Mouse (Mus musculus): ENCODE results near the gene M1ap. TPM values are rescaled to one million over a fixed set of nuclear protein-coding genes. Genes with fewer than 3 reads are reported as not detected.

M1ap gene
- total and polyA plus RNA-seq, 3 experiments: 6.2 to 6.3 TPM; not detected in 1

DNA sequence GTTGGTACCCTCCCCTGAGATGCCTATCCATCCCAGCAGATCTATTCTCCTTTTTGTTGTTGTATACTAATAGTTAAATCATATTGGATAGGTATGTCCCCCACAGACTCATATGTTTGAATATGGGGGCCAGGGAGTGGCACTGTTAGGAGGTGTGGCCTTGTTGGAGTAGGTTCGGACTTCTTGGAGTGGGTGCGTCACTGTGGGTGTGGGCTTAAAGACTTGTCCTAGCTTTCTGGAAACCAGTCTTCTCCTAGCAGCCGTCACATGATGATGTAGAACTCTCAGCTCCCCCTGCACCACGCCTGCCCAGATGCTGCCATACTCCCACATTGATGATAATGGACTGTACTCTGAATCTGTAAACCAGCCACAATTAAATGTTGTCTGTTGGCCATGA lies 48.5 kb upstream of the M1ap start:
- no peak for DNase-seq (ENCODE audit: low read depth, low spot score)
- H3K79me2 ChIP-seq (ENCODE audit: control insufficient read depth, insufficient read depth, low read length, poor library complexity): no peaks in the 10 kb centered on the region
- no peaks in the 10 kb centered on the region for H3K27me3 ChIP-seq (ENCODE audit: control insufficient read depth in 1 of 2, insufficient read depth in 2 of 2, low read length in 2 of 2)
- H3K27ac ChIP-seq (ENCODE audit: control insufficient read depth, low read depth, low read length): no peak overlapping the region
- H3K4me3 ChIP-seq (ENCODE audit: control insufficient read depth in 1 of 2, insufficient read depth in 1 of 2, low read depth in 2 of 2, low read length in 2 of 2): no peak overlapping the region
- H3K9ac ChIP-seq (ENCODE audit: control insufficient read depth, low read depth, low read length, poor library complexity, severe bottlenecking): no peak overlapping the region
- H3K9me3 ChIP-seq (replicated peaks; ENCODE audit: insufficient read depth, low read length): no peaks in the 10 kb centered on the region
- TF ChIP-seq EP300 (IDR thresholded peaks at IDR 0.05; ENCODE audit: low read depth in 1 of 2, low read length in 2 of 2) (no peak), GATA1 (IDR thresholded peaks at IDR 0.05; ENCODE audit: low read depth, low read length) (no peak), E2F4 (IDR thresholded peaks at IDR 0.05; ENCODE audit: borderline replicate concordance, low read depth, low read length) (no peak), ETS1 (IDR thresholded peaks at IDR 0.05; ENCODE audit: low read depth, low read length) (no peak)
- H3K36me3 ChIP-seq (ENCODE audit: control insufficient read depth in 1 of 2, insufficient read depth in 2 of 2, low read length in 2 of 2): peaks cover 0 to 11% of the 10 kb centered on the region in 2 experiments; a peak in 2 of 4 replicates
- H3K4me1 ChIP-seq (ENCODE audit: control insufficient read depth in 1 of 2, insufficient read depth in 2 of 2, low read length in 2 of 2): peaks cover 7 to 8% of the 10 kb centered on the region in 2 experiments

DNA sequence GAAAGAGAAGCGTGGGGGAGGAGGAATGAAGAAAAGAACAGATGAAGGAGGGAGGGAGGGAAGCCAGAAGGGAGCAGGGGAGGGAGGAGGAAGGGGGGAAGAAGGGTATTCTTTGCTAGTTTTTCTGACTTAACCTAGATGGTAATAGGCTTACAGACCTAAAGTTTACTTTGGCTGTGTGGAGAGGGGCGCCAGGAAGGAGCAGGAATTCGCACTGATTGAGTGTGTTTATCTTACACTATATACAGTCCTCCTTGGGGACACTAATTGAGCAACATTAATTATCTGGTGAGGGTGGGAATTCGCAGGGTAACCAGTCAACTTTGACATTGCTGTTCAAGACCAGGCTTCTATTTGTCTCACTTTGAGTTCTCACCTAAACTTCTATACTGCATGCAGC lies 48.0 kb upstream of the M1ap start:
- H3K36me3 ChIP-seq (ENCODE audit: control insufficient read depth in 1 of 2, insufficient read depth in 2 of 2, low read length in 2 of 2): peaks cover 0 to 15% of the 10 kb centered on the region in 2 experiments; a peak in 2 of 4 replicates
- TF ChIP-seq TBP (IDR thresholded peaks at IDR 0.05; ENCODE audit: low read depth, low read length) (no peak), SIN3A (IDR thresholded peaks at IDR 0.05; ENCODE audit: low read length) (no peak), ZKSCAN1 (IDR thresholded peaks at IDR 0.05; ENCODE audit: low read depth, low read length) (no peak), MYB (IDR thresholded peaks at IDR 0.05; ENCODE audit: low read depth, low read length) (no peak), RCOR1 (IDR thresholded peaks at IDR 0.05; ENCODE audit: low read depth, low read length) (no peak), CTCF (IDR thresholded peaks at IDR 0.05 in 2 of 3, conservative IDR thresholded peaks at IDR 0.05 in 1 of 3; ENCODE audit: control insufficient read depth in 1 of 3, insufficient read depth in 1 of 3, low read depth in 2 of 3, low read length in 3 of 3, poor library complexity in 1 of 3, severe bottlenecking in 1 of 3) (no peak), USF1 (IDR thresholded peaks at IDR 0.05; ENCODE audit: low read depth, low read length) (no peak), E2F4 (IDR thresholded peaks at IDR 0.05; ENCODE audit: borderline replicate concordance, low read depth, low read length) (no peak), MEF2A (IDR thresholded peaks at IDR 0.05; ENCODE audit: extremely low read depth, insufficient replicate concordance, low read depth, low read length, poor library complexity, severe bottlenecking) (no peak), CHD2 (IDR thresholded peaks at IDR 0.05; ENCODE audit: low read length) (no peak), MYC (IDR thresholded peaks at IDR 0.05; ENCODE audit: low read depth, low read length) (no peak), JUND (IDR thresholded peaks at IDR 0.05; ENCODE audit: low read depth, low read length) (no peak)
- no peak for DNase-seq (ENCODE audit: low read depth, low spot score)
- H3K27ac ChIP-seq (ENCODE audit: control insufficient read depth, low read depth, low read length): no peak overlapping the region
- no peaks in the 10 kb centered on the region for H3K27me3 ChIP-seq (ENCODE audit: control insufficient read depth in 1 of 2, insufficient read depth in 2 of 2, low read length in 2 of 2)
- no peak overlapping the region for H3K9ac ChIP-seq (ENCODE audit: control insufficient read depth, low read depth, low read length, poor library complexity, severe bottlenecking)
- peaks cover 7 to 9% of the 10 kb centered on the region in 2 experiments for H3K4me1 ChIP-seq (ENCODE audit: control insufficient read depth in 1 of 2, insufficient read depth in 2 of 2, low read length in 2 of 2)
- no peaks in the 10 kb centered on the region for H3K9me3 ChIP-seq (replicated peaks; ENCODE audit: insufficient read depth, low read length)
- H3K79me2 ChIP-seq (ENCODE audit: control insufficient read depth, insufficient read depth, low read length, poor library complexity): no peaks in the 10 kb centered on the region
- H3K4me3 ChIP-seq (ENCODE audit: control insufficient read depth in 1 of 2, insufficient read depth in 1 of 2, low read depth in 2 of 2, low read length in 2 of 2): no peak overlapping the region

DNA sequence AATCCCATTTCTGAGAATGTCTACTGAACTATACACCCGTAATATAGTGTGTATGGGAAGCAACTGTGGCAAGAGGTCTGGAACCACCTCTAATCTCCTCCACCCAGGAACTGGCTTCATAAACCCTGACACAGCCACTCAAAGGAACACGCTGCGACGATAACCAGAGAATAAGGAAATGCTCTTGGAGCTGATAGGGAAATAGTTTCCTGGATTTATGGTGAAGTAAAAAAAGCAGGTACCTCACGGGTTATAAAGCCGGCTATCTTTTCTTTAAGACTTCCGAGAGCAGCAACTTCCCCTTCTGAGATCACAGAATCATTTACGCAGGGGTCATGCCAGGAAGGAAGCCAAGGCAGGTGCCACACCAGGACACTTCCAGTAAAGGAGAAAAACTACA lies 44.1 kb upstream of the M1ap start:
- Histone ChIP-seq H3K9ac (ENCODE audit: control insufficient read depth, low read depth, low read length, poor library complexity, severe bottlenecking) (no peak overlapping the region), H3K4me3 (ENCODE audit: control insufficient read depth in 1 of 2, insufficient read depth in 1 of 2, low read depth in 2 of 2, low read length in 2 of 2) (no peak overlapping the region), H3K79me2 (ENCODE audit: control insufficient read depth, insufficient read depth, low read length, poor library complexity) (no peaks in the 10 kb centered on the region), H3K27ac (ENCODE audit: control insufficient read depth, low read depth, low read length) (peak overlapping the region; percentile 34; the same call in 1 of the 2 replicates), H3K9me3 (replicated peaks; ENCODE audit: insufficient read depth, low read length) (no peaks in the 10 kb centered on the region), H3K4me1 (ENCODE audit: control insufficient read depth in 1 of 2, insufficient read depth in 2 of 2, low read length in 2 of 2) (peaks cover 9 to 14% of the 10 kb centered on the region in 2 experiments), H3K27me3 (ENCODE audit: control insufficient read depth in 1 of 2, insufficient read depth in 2 of 2, low read length in 2 of 2) (no peaks in the 10 kb centered on the region), H3K36me3 (ENCODE audit: control insufficient read depth in 1 of 2, insufficient read depth in 2 of 2, low read length in 2 of 2) (peaks cover 0 to 18% of the 10 kb centered on the region in 2 experiments; a peak in 2 of 4 replicates)
- DNase-seq (ENCODE audit: low read depth, low spot score): peak; percentile 90
- peak; percentile 81; the same call in 1 of the 2 replicates for TF ChIP-seq MAFK (IDR thresholded peaks at IDR 0.05; ENCODE audit: borderline replicate concordance, low read depth, low read length)
- TF ChIP-seq TBP (IDR thresholded peaks at IDR 0.05; ENCODE audit: low read depth, low read length): peak; percentile 55; the same call in 1 of the 2 replicates
- no peak for TF ChIP-seq GABPA (IDR thresholded peaks at IDR 0.05; ENCODE audit: low read depth, low read length)
- no peak for TF ChIP-seq CTCF (IDR thresholded peaks at IDR 0.05 in 2 of 3, conservative IDR thresholded peaks at IDR 0.05 in 1 of 3; ENCODE audit: control insufficient read depth in 1 of 3, insufficient read depth in 1 of 3, low read depth in 2 of 3, low read length in 3 of 3, poor library complexity in 1 of 3, severe bottlenecking in 1 of 3)
- no peak for TF ChIP-seq MAZ (IDR thresholded peaks at IDR 0.05; ENCODE audit: low read depth, low read length)
- no peak for TF ChIP-seq SMC3 (IDR thresholded peaks at IDR 0.05; ENCODE audit: low read depth, low read length)
- TF ChIP-seq RCOR1 (IDR thresholded peaks at IDR 0.05; ENCODE audit: low read depth, low read length): peak; percentile 99
- no peak for TF ChIP-seq RAD21 (IDR thresholded peaks at IDR 0.05; ENCODE audit: low read depth, low read length)
- TF ChIP-seq E2F4 (IDR thresholded peaks at IDR 0.05; ENCODE audit: borderline replicate concordance, low read depth, low read length): no peak
- peak; percentile 99 for TF ChIP-seq GATA1 (IDR thresholded peaks at IDR 0.05; ENCODE audit: low read depth, low read length)
- no peak; the same call in 1 of the 2 replicates for TF ChIP-seq ZC3H11A (IDR thresholded peaks at IDR 0.05; ENCODE audit: low read depth, low read length)
- TF ChIP-seq UBTF (IDR thresholded peaks at IDR 0.05; ENCODE audit: borderline replicate concordance, insufficient read depth, low read depth, low read length): no peak
- no peak for TF ChIP-seq NRF1 (IDR thresholded peaks at IDR 0.05; ENCODE audit: insufficient read depth, low read depth, low read length, poor library complexity, severe bottlenecking)
- TF ChIP-seq MYB (IDR thresholded peaks at IDR 0.05; ENCODE audit: low read depth, low read length): peak; percentile 59
- TF ChIP-seq NELFE (IDR thresholded peaks at IDR 0.05; ENCODE audit: low read depth, low read length): no peak

All from MEL (cell line).